Mouse (Mus musculus): ENCODE results near the gene Gps2.

DNA sequence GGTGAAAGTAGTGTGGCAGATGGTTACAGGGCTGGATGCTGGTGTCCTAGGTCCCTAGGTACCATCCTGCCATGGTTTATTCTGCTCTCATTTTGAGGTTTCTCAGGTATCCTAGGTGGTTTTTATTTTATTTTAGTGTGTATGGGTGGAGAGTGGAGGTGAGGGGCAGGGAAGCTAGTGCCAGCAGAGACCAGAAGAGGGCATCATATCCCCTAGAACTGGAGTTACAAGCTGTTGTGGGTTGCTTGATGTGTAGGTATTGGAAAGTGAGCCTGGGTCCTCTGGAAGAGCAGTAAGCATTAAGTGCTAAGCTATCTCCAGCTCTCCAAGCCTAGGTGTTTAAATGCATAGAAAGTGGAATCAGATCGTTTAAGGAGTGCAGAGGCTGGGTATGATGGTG, 38.6 kb downstream of the Gps2 start:
- peak; percentile 34; the same call in 1 of the 2 replicates for TF ChIP-seq CTCF (IDR thresholded peaks at IDR 0.05; ENCODE audit: extremely low read depth, insufficient read length, insufficient replicate concordance, low read depth, low read length)
- no peak for TF ChIP-seq POLR2A (IDR thresholded peaks at IDR 0.05; ENCODE audit: low read depth, low read length)
